Mouse (Mus musculus) adipose tissue, adult 10 weeks (tissue): ENCODE measurements around the gene Gm7929. TPM values are rescaled to one million over a fixed set of nuclear protein-coding genes. Genes with fewer than 3 reads are reported as not detected.

Experiments
- polyA plus RNA-seq: library from polyadenylated mRNA; stranded (reverse); fragments of 350-450 nt; fragmentation: Illumina TruSeq; extraction: RNeasy Lipid Tissue Mini Kit (QIAGEN cat#74804); gene quantifications from one replicate; pipeline ENCODE4 v1.2.3, GENCODE M21; 2014; ENCODE audit warnings: low read depth, low replicate concordance

The Gm7929 gene
- not detected for polyA plus RNA-seq

GRCm38 (mm10) chr14:41750514-41750913, at the start of gene Gm7929:
Gm7929 (minus strand) TSS chr14:41750614.

GRCm38 (mm10) chr14:41772341-41772740, 21.9 kb upstream of the Gm7929 start, which contains the start of gene Gm47189:
Gm47189 (minus strand) TSS chr14:41772441.

GRCm38 (mm10) chr14:41701785-41702184, 48.6 kb downstream of the Gm7929 start, which contains the start of gene Gm8068:
Gm8068 (minus strand) TSS chr14:41701885.

Other genes with a start within 250 kb of the Gm7929 start
- not detected for gene Gm7970, start 195.0 kb downstream of the Gm7929 start, polyA plus RNA-seq
- not detected for gene 1700049E17Rik2, start 177.4 kb downstream of the Gm7929 start, polyA plus RNA-seq
- not detected for gene Gm3072, start 126.0 kb downstream of the Gm7929 start, polyA plus RNA-seq
- gene Gm3676, start 104.1 kb downstream of the Gm7929 start, polyA plus RNA-seq, result 1.1 TPM
- gene Gm8068, start 48.7 kb downstream of the Gm7929 start, polyA plus RNA-seq, result not detected
- not detected for gene Gm47189, start 21.8 kb upstream of the Gm7929 start, polyA plus RNA-seq
- not detected for gene Gm7980, start 156.7 kb upstream of the Gm7929 start, polyA plus RNA-seq
- gene 1700049E17Rik1, start 174.3 kb upstream of the Gm7929 start, polyA plus RNA-seq, result not detected
- not detected for gene 1700024B05Rik, start 193.4 kb upstream of the Gm7929 start, polyA plus RNA-seq
- not detected for gene Gm6401, start 217.3 kb upstream of the Gm7929 start, polyA plus RNA-seq
- gene Gm3543, start 232.7 kb upstream of the Gm7929 start, polyA plus RNA-seq, result not detected